Mouse (Mus musculus) hindbrain, embryonic 12.5 days (tissue): ENCODE measurements at regions not wholly inside any gene's neighbourhood (a gene's known extent, or its start where the extent isn't known, plus 50 kb on each side); places are given as distances from the start of the nearest gene placed in this dataset.

Experiments used
- ATAC-seq: fragments of 200-750 bp; cut with Nextera tagmentation; 2 replicates; pipeline ENCODE4 v1.8.0; 2017; ENCODE audit warnings: moderate TSS enrichment; ENCODE audit not compliant: low FRiP score
- H3K27ac ChIP-seq: fragments of 300-500 bp; sonication (generic); 2 replicates; pipeline ENCODE4 v1.5.1; 2016; ENCODE audit warnings: mild to moderate bottlenecking
- H3K27me3 ChIP-seq: fragments of 300-500 bp; sonication (generic); 2 replicates; pipeline ENCODE4 v1.6.1; 2016; ENCODE audit warnings: mild to moderate bottlenecking
- H3K36me3 ChIP-seq: fragments of 300-500 bp; sonication (generic); 2 replicates; pipeline ENCODE4 v1.6.1; 2016; ENCODE audit warnings: mild to moderate bottlenecking
- H3K4me1 ChIP-seq: fragments of 300-500 bp; sonication (generic); 2 replicates; pipeline ENCODE4 v1.6.1; 2016
- H3K4me2 ChIP-seq: fragments of 300-500 bp; sonication (generic); replicated peaks from 2 replicates; pipeline ENCODE4 v1.6.1; 2016; ENCODE audit warnings: mild to moderate bottlenecking
- H3K4me3 ChIP-seq: fragments of 300-500 bp; sonication (generic); 2 replicates; pipeline ENCODE4 v1.5.1; 2016; ENCODE audit warnings: mild to moderate bottlenecking
- H3K9ac ChIP-seq: fragments of 300-500 bp; sonication (generic); 2 replicates; pipeline ENCODE4 v1.6.1; 2016; ENCODE audit warnings: mild to moderate bottlenecking, moderate library complexity
- H3K9me3 ChIP-seq: fragments of 300-500 bp; sonication (generic); replicated peaks from 2 replicates; pipeline ENCODE4 v1.6.1; 2016; ENCODE audit warnings: mild to moderate bottlenecking
- WGBS: fragments of 180-500 bp; shearing (Covaris S2); methylation state at CpG from one replicate; pipeline ENCODE4 v1.1.7; 2016; 5-methylcytosine and 5-hydroxymethylcytosine counted together

GRCm38 (mm10) chr10:68842023-68842735 is 118.7 kb downstream of the Tmem26 start:
- no peaks in the 10 kb centered on the region for H3K36me3 ChIP-seq
- no peak overlapping the region for H3K27ac ChIP-seq
- 53% methylated on average over 13 of the region's 13 CpGs for WGBS
- no peak overlapping the region for H3K9ac ChIP-seq
- H3K4me3 ChIP-seq, result no peak overlapping the region
- H3K9me3 ChIP-seq, result no peaks in the 10 kb centered on the region
- no peak overlapping the region for H3K4me2 ChIP-seq
- no peak for ATAC-seq
- no peaks in the 10 kb centered on the region for H3K4me1 ChIP-seq
- H3K27me3 ChIP-seq, result no peaks in the 10 kb centered on the region

- Histone ChIP-seq H3K9ac (no peak overlapping the region), H3K27ac (no peak overlapping the region), H3K36me3 (no peaks in the 10 kb centered on the region), H3K9me3 (no peaks in the 10 kb centered on the region), H3K4me2 (no peak overlapping the region), H3K4me3 (no peak overlapping the region), H3K4me1 (no peaks in the 10 kb centered on the region), H3K27me3 (no peaks in the 10 kb centered on the region)
- ATAC-seq, result no peak
- 76% methylated on average over 4 of the region's 4 CpGs for WGBS
Observed at GRCm38 (mm10) chr10:68844066-68844465, 120.6 kb downstream of the Tmem26 start.

GRCm38 (mm10) chr10:68844596-68844995 is 121.2 kb downstream of the Tmem26 start:
- Histone ChIP-seq H3K9me3 (no peaks in the 10 kb centered on the region), H3K27me3 (no peaks in the 10 kb centered on the region), H3K4me2 (no peak overlapping the region), H3K27ac (no peak overlapping the region), H3K36me3 (no peaks in the 10 kb centered on the region), H3K4me1 (no peaks in the 10 kb centered on the region), H3K4me3 (no peak overlapping the region), H3K9ac (no peak overlapping the region)
- 94% methylated on average over 8 of the region's 8 CpGs for WGBS
- no peak for ATAC-seq

- WGBS, result 69% methylated on average over 3 of the region's 3 CpGs
- no peak overlapping the region for H3K4me3 ChIP-seq
Observed at GRCm38 (mm10) chr10:68851153-68851552, 127.7 kb downstream of the Tmem26 start.

GRCm38 (mm10) chr10:68855934-68856891 is 132.8 kb downstream of the Tmem26 start:
- Histone ChIP-seq H3K27ac (peak overlapping the region; percentile 25; the same call in 1 of the 2 replicates), H3K9me3 (no peaks in the 10 kb centered on the region), H3K4me2 (no peak overlapping the region), H3K36me3 (no peaks in the 10 kb centered on the region), H3K9ac (no peak overlapping the region), H3K27me3 (no peaks in the 10 kb centered on the region), H3K4me3 (no peak overlapping the region), H3K4me1 (0 out of 2 replicates have a peak, but pooled peaks cover 3% of the 10 kb centered on the region)
- 57% methylated on average over 13 of the region's 13 CpGs for WGBS
- no peak for ATAC-seq

More at GRCm38 (mm10) chr10:68851153-68851552, 127.7 kb downstream of the Tmem26 start:
- no peaks in the 10 kb centered on the region for H3K4me1 ChIP-seq
- no peaks in the 10 kb centered on the region for H3K27me3 ChIP-seq
- ATAC-seq, result peak; percentile 79; the same call in 1 of the 2 replicates
- no peak overlapping the region for H3K9ac ChIP-seq
- H3K4me2 ChIP-seq, result no peak overlapping the region
- H3K9me3 ChIP-seq, result no peaks in the 10 kb centered on the region
- no peaks in the 10 kb centered on the region for H3K36me3 ChIP-seq
- H3K27ac ChIP-seq, result no peak overlapping the region

- Histone ChIP-seq H3K4me2 (no peak overlapping the region), H3K27me3 (no peaks in the 10 kb centered on the region), H3K9me3 (no peaks in the 10 kb centered on the region), H3K4me3 (no peak overlapping the region), H3K36me3 (no peaks in the 10 kb centered on the region), H3K9ac (no peak overlapping the region), H3K27ac (no peak overlapping the region), H3K4me1 (peaks cover 10% of the 10 kb centered on the region; the same call in 1 of the 2 replicates)
- no peak for ATAC-seq
- WGBS, result 44% methylated on average over 8 of the region's 8 CpGs
Observed at GRCm38 (mm10) chr10:68864606-68865378, 141.3 kb downstream of the Tmem26 start.

GRCm38 (mm10) chr10:68865776-68866175 is 142.3 kb downstream of the Tmem26 start:
- Histone ChIP-seq H3K36me3 (no peaks in the 10 kb centered on the region), H3K9ac (no peak overlapping the region), H3K27me3 (no peaks in the 10 kb centered on the region), H3K4me1 (peaks cover 10% of the 10 kb centered on the region; the same call in 1 of the 2 replicates), H3K9me3 (no peaks in the 10 kb centered on the region), H3K4me3 (no peak overlapping the region), H3K27ac (no peak overlapping the region), H3K4me2 (no peak overlapping the region)
- no peak for ATAC-seq
- 24% methylated on average over 5 of the region's 5 CpGs for WGBS

- ATAC-seq, result no peak
- Histone ChIP-seq H3K9me3 (no peaks in the 10 kb centered on the region), H3K4me2 (no peak overlapping the region), H3K4me3 (no peak overlapping the region), H3K27ac (no peak overlapping the region), H3K9ac (no peak overlapping the region), H3K27me3 (no peaks in the 10 kb centered on the region), H3K36me3 (no peaks in the 10 kb centered on the region), H3K4me1 (peaks cover 10% of the 10 kb centered on the region; the same call in 1 of the 2 replicates)
- 90% methylated on average over 1 of the region's 1 CpGs for WGBS
Observed at GRCm38 (mm10) chr10:68867361-68867760, 143.9 kb downstream of the Tmem26 start.

- no peaks in the 10 kb centered on the region for H3K4me1 ChIP-seq
- H3K27ac ChIP-seq, result no peak overlapping the region
- no peak overlapping the region for H3K4me3 ChIP-seq
- H3K4me2 ChIP-seq, result no peak overlapping the region
- H3K9ac ChIP-seq, result no peak overlapping the region
- no peaks in the 10 kb centered on the region for H3K9me3 ChIP-seq
- WGBS, result 78% methylated on average over 4 of the region's 4 CpGs
- no peaks in the 10 kb centered on the region for H3K36me3 ChIP-seq
- no peaks in the 10 kb centered on the region for H3K27me3 ChIP-seq
- ATAC-seq, result no peak
Observed at GRCm38 (mm10) chr10:68872102-68872501, 148.7 kb downstream of the Tmem26 start.

GRCm38 (mm10) chr10:68875641-68876040 is 152.2 kb downstream of the Tmem26 start:
- Histone ChIP-seq H3K27me3 (no peaks in the 10 kb centered on the region), H3K9me3 (no peaks in the 10 kb centered on the region), H3K4me1 (no peaks in the 10 kb centered on the region), H3K27ac (no peak overlapping the region), H3K36me3 (no peaks in the 10 kb centered on the region), H3K9ac (no peak overlapping the region), H3K4me2 (no peak overlapping the region), H3K4me3 (no peak overlapping the region)
- no peak for ATAC-seq
- WGBS, result 86% methylated on average over 5 of the region's 5 CpGs

- Histone ChIP-seq H3K4me1 (no peaks in the 10 kb centered on the region), H3K27me3 (no peaks in the 10 kb centered on the region), H3K4me2 (no peak overlapping the region), H3K4me3 (no peak overlapping the region), H3K27ac (no peak overlapping the region), H3K9me3 (no peaks in the 10 kb centered on the region), H3K36me3 (no peaks in the 10 kb centered on the region), H3K9ac (no peak overlapping the region)
- ATAC-seq, result no peak
- 79% methylated on average over 8 of the region's 8 CpGs for WGBS
Observed at GRCm38 (mm10) chr10:68893100-68893841, 169.8 kb downstream of the Tmem26 start.
